Mouse (Mus musculus): ENCODE results near the gene Tent4a.

GRCm38 (mm10) chr13:69479906-69480305, 54.5 kb downstream of the Tent4a start:
- TF ChIP-seq CTCF (IDR thresholded peaks at IDR 0.05) (no peak), POLR2A (IDR thresholded peaks at IDR 0.05; ENCODE audit: insufficient read depth, low read depth, low read length) (no peak)

All from heart, adult 2 months (tissue).